Mouse (Mus musculus) layer of hippocampus, adult 9-10 months (tissue): Measurements from ENCODE around the gene Lef1.

Experiments
- DNase-seq: peaks from one replicate; pipeline ENCODE4 v3.0.0; 2022; ENCODE audit warnings: low spot score

Gene Lef1

GRCm38 (mm10) chr3:131110191-131111150, at the start of gene Lef1:
Lef1 (plus strand) TSS chr3:131110471.
- DNase-seq, result no peak

GRCm38 (mm10) chr3:131065001-131065400, 45.3 kb upstream of the Lef1 start:
- DNase-seq, result no peak

GRCm38 (mm10) chr3:131066171-131066570, 44.1 kb upstream of the Lef1 start:
- no peak for DNase-seq

- no peak for DNase-seq
Observed at GRCm38 (mm10) chr3:131068000-131068399, 42.3 kb upstream of the Lef1 start.

GRCm38 (mm10) chr3:131070210-131070609, 40.1 kb upstream of the Lef1 start:
- DNase-seq, result no peak

GRCm38 (mm10) chr3:131072661-131073060, 37.6 kb upstream of the Lef1 start:
- no peak for DNase-seq

- no peak for DNase-seq
Observed at GRCm38 (mm10) chr3:131073946-131074345, 36.3 kb upstream of the Lef1 start.

- DNase-seq, result no peak
Observed at GRCm38 (mm10) chr3:131078041-131078621, 32.1 kb upstream of the Lef1 start.

GRCm38 (mm10) chr3:131078719-131079118, 31.6 kb upstream of the Lef1 start:
- DNase-seq, result no peak

GRCm38 (mm10) chr3:131083722-131084121, 26.5 kb upstream of the Lef1 start:
- DNase-seq, result no peak

GRCm38 (mm10) chr3:131084718-131085561, 25.3 kb upstream of the Lef1 start:
- no peak for DNase-seq

- DNase-seq, result no peak
Observed at GRCm38 (mm10) chr3:131085978-131086377, 24.3 kb upstream of the Lef1 start.

GRCm38 (mm10) chr3:131089721-131090120, 20.6 kb upstream of the Lef1 start:
- no peak for DNase-seq

GRCm38 (mm10) chr3:131092113-131092512, 18.2 kb upstream of the Lef1 start:
- no peak for DNase-seq

- no peak for DNase-seq
Observed at GRCm38 (mm10) chr3:131093736-131094135, 16.5 kb upstream of the Lef1 start.

GRCm38 (mm10) chr3:131096105-131096504, 14.2 kb upstream of the Lef1 start:
- no peak for DNase-seq

- DNase-seq, result no peak
Observed at GRCm38 (mm10) chr3:131102191-131102774, 8.0 kb upstream of the Lef1 start.

GRCm38 (mm10) chr3:131105362-131105761, 4.9 kb upstream of the Lef1 start:
- DNase-seq, result no peak

GRCm38 (mm10) chr3:131105940-131106401, 4.3 kb upstream of the Lef1 start:
- DNase-seq, result no peak

GRCm38 (mm10) chr3:131106451-131107291, 3.6 kb upstream of the Lef1 start:
- no peak for DNase-seq
